Mouse (Mus musculus) heart, embryonic 15.5 days (tissue): ENCODE measurements around the gene Gtf3c1. TPM values are rescaled to one million over a fixed set of nuclear protein-coding genes. Genes with fewer than 3 reads are reported as not detected.
"Not testable (repeated sequence)": the region's sequence is repeated elsewhere in the genome, so short reads cannot be mapped to it uniquely, and the experiment has no call there.

Experiments
- ATAC-seq: fragments of 200-750 bp; cut with Nextera tagmentation; replicated peaks from 2 replicates; pipeline ENCODE4 v1.8.0; 2017; ENCODE audit warnings: low read depth, moderate TSS enrichment; ENCODE audit not compliant: insufficient number of reproducible peaks, insufficient read depth, low FRiP score
- H3K27ac ChIP-seq: fragments of 300-500 bp; sonication (generic); 2 replicates; pipeline ENCODE4 v1.5.1; 2015; ENCODE audit warnings: mild to moderate bottlenecking, inconsistent platforms
- H3K27me3 ChIP-seq: fragments of 300-500 bp; sonication (generic); 2 replicates; pipeline ENCODE4 v1.6.1; 2015; ENCODE audit warnings: inconsistent platforms
- H3K36me3 ChIP-seq: fragments of 300-500 bp; sonication (generic); 2 replicates; pipeline ENCODE4 v1.6.1; 2015; ENCODE audit warnings: mild to moderate bottlenecking, inconsistent platforms
- H3K4me1 ChIP-seq: fragments of 300-500 bp; sonication (generic); replicated peaks from 2 replicates; pipeline ENCODE4 v1.6.1; 2015; ENCODE audit warnings: inconsistent platforms
- H3K4me2 ChIP-seq: fragments of 300-500 bp; sonication (generic); 2 replicates; pipeline ENCODE4 v1.6.1; 2015; ENCODE audit warnings: inconsistent platforms, mild to moderate bottlenecking, moderate library complexity
- H3K4me3 ChIP-seq: fragments of 300-500 bp; sonication (generic); 2 replicates; pipeline ENCODE4 v1.5.1; 2015; ENCODE audit warnings: mild to moderate bottlenecking, inconsistent platforms
- H3K9ac ChIP-seq: fragments of 300-500 bp; sonication (generic); 2 replicates; pipeline ENCODE4 v1.6.1; 2015; ENCODE audit warnings: mild to moderate bottlenecking, inconsistent platforms
- H3K9me3 ChIP-seq: fragments of 300-500 bp; sonication (generic); replicated peaks from 2 replicates; pipeline ENCODE4 v1.6.1; 2016; ENCODE audit warnings: inconsistent platforms
- WGBS: fragments of 180-500 bp; shearing (Covaris S2); methylation state at CpG from one replicate; pipeline ENCODE4 v1.1.7; 2015; ENCODE audit warnings: mixed read lengths; 5-methylcytosine and 5-hydroxymethylcytosine counted together
- polyA plus RNA-seq: library from polyadenylated mRNA; unstranded; fragments of >200 nt; fragmentation: Nextera tagmentation; extraction: Ambion mirVana; gene quantifications from 2 replicates; pipeline ENCODE4 v1.2.1, GENCODE M21; 2015

The Gtf3c1 gene
- polyA plus RNA-seq, 1 experiment from 2014 or later = 23.9 TPM

DNA sequence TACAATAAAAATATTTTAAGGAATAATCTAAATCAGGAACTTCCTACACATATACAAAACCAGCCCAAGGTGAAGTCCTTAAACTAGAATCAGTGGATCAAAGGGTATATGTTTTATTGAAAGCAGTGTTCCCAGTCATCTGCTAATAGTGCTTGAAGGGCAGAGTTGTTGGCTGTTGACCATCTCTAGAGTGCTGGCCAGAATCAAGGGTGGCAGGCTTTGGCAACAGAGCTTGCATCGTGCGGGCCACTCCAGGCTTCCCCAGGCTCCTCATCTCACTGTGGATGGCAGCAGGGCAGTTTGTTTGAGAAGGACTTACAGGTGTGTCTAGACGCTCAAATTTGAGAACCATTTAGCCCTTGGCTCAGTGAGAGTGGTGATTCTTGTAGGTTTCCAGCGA is 26.2 kb upstream of the Gtf3c1 start:
- WGBS = 91% methylated on average over 4 of the region's 4 CpGs
- Histone ChIP-seq H3K9ac (no peak overlapping the region), H3K4me1 (peaks cover 11% of the 10 kb centered on the region), H3K36me3 (no peaks in the 10 kb centered on the region), H3K4me2 (no peak overlapping the region), H3K27ac (no peak overlapping the region), H3K9me3 (no peaks in the 10 kb centered on the region), H3K4me3 (no peak overlapping the region), H3K27me3 (no peaks in the 10 kb centered on the region)
- ATAC-seq = no peak

- Histone ChIP-seq H3K27me3 (no peaks in the 10 kb centered on the region), H3K9ac (no peak overlapping the region), H3K36me3 (no peaks in the 10 kb centered on the region), H3K4me1 (peaks cover 11% of the 10 kb centered on the region), H3K4me2 (no peak overlapping the region), H3K4me3 (no peak overlapping the region), H3K9me3 (no peaks in the 10 kb centered on the region), H3K27ac (no peak overlapping the region)
- ATAC-seq = no peak
These were observed 24.1 kb upstream of the Gtf3c1 start for GRCm38 (mm10) chr7:125731679-125732078.

DNA sequence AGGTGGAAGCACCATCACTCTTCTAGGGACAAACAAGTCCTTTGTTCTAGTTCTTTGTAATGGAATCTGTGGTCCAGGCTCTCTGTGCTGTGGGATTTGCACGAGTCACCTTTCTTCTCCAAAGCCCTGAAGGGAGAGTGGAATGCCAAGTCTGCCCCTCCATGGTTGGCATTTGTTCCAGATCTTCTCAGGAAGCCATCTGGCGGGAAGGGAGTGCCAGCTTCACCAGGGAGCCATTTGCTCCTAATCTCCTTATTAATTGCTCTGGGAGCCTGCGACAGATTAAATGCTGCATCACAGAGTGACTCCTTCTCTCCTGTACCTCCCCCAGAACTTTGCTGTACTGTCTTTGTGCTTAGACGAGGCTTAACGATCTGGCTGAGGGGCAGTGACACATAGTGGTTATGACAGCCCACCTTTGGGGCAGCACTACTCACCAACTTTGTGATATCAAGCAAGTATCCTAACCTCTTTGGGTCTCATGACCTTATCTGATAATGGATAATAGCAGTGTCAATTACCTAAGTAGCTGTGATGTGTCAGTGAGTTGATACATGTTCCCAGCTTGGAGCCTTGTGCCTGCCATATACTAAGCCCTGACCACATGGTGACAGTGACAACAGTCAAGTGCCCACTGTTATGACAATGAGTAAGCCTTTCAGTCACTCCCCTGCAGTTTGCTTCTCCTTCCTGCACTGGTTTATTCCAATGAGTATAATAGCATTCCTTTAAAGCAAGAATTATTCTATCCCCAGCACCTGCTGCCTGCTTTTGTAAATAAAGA is 15.8 kb upstream of the Gtf3c1 start:
- ATAC-seq = no peak
- Histone ChIP-seq H3K36me3 (no peaks in the 10 kb centered on the region), H3K4me2 (no peak overlapping the region), H3K27me3 (no peaks in the 10 kb centered on the region), H3K4me1 (peaks cover 33% of the 10 kb centered on the region), H3K9ac (no peak overlapping the region), H3K4me3 (no peak overlapping the region), H3K9me3 (no peaks in the 10 kb centered on the region), H3K27ac (0 out of 2 replicates have a peak overlapping the region, but pooled peaks have one; percentile 4)
- 45% methylated on average over 5 of the region's 5 CpGs for WGBS

- no peak for ATAC-seq
- no peaks in the 10 kb centered on the region for H3K36me3 ChIP-seq
- H3K4me1 ChIP-seq = peaks cover 43% of the 10 kb centered on the region
- no peak overlapping the region for H3K9ac ChIP-seq
- no peaks in the 10 kb centered on the region for H3K27me3 ChIP-seq
- no peak overlapping the region for H3K4me3 ChIP-seq
- H3K27ac ChIP-seq = no peak overlapping the region
- no peak overlapping the region for H3K4me2 ChIP-seq
- H3K9me3 ChIP-seq = no peaks in the 10 kb centered on the region
These were observed 14.5 kb upstream of the Gtf3c1 start for GRCm38 (mm10) chr7:125722127-125722526.

- no peaks in the 10 kb centered on the region for H3K9me3 ChIP-seq
- peaks cover 54% of the 10 kb centered on the region for H3K4me1 ChIP-seq
- no peaks in the 10 kb centered on the region for H3K27me3 ChIP-seq
- H3K9ac ChIP-seq = no peak overlapping the region
- H3K4me2 ChIP-seq = no peak overlapping the region
- H3K36me3 ChIP-seq = no peaks in the 10 kb centered on the region
- peak overlapping the region; percentile 89 for H3K27ac ChIP-seq
- ATAC-seq = no peak
- 63% methylated on average over 4 of the region's 4 CpGs for WGBS
- H3K4me3 ChIP-seq = no peak overlapping the region
These were observed 13.5 kb upstream of the Gtf3c1 start for GRCm38 (mm10) chr7:125721033-125721432.

DNA sequence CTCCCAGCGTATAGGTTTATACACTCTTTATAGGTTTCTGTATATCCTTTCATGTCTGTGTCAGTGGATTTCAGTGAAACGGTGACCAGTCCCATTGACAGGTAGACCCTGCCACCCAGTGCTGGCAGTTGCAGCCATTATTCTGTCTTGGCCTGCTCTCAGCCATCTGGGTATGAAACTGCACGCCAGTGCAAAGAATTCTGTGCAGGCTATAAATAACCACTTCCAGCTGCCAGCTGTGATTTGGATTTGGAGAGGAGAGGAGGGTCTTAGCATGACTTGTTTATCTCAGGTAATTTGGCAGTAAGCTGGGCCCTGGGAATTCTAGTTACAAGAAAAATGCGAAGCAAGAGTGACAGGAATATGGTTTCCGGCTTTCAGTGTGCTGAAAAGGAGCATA is 12.8 kb upstream of the Gtf3c1 start:
- peaks cover 59% of the 10 kb centered on the region for H3K4me1 ChIP-seq

GRCm38 (mm10) chr7:125717612-125718011 is 10.0 kb upstream of the Gtf3c1 start:
- no peaks in the 10 kb centered on the region for H3K36me3 ChIP-seq
- ATAC-seq = no peak
- H3K4me3 ChIP-seq = no peak overlapping the region
- H3K4me1 ChIP-seq = peaks cover 68% of the 10 kb centered on the region
- no peak overlapping the region for H3K4me2 ChIP-seq
- no peak overlapping the region for H3K9ac ChIP-seq
- peak overlapping the region; percentile 76 for H3K27ac ChIP-seq
- H3K27me3 ChIP-seq = no peaks in the 10 kb centered on the region
- H3K9me3 ChIP-seq = no peaks in the 10 kb centered on the region

More for the DNA sequence above, 12.8 kb upstream of the Gtf3c1 start:
- Histone ChIP-seq H3K4me2 (0 out of 2 replicates have a peak overlapping the region, but pooled peaks have one; percentile 14), H3K4me3 (no peak overlapping the region), H3K27ac (peak overlapping the region; percentile 89), H3K36me3 (no peaks in the 10 kb centered on the region), H3K27me3 (no peaks in the 10 kb centered on the region), H3K9ac (no peak overlapping the region), H3K9me3 (no peaks in the 10 kb centered on the region)
- peak; percentile 69 for ATAC-seq
- 27% methylated on average over 5 of the region's 5 CpGs for WGBS

DNA sequence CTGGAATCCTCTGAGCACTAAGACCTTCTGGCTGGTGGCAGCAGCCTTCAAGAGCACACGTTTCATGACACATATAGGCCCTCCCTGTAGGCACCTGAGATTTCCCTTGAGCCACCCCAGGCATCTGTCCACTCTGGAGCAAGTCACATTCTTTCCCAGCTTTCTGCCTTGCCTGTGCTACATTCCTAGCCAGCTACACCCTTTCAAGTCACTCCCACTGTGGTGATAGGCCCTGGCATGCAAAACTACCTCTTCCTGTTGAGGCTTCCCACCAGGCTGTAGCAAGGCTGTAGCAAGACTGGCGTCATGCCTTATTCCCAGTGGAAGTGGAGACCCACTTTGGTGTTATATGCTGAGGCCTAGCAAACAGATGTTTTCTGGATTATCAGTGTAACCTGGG is 9.1 kb upstream of the Gtf3c1 start:
- Histone ChIP-seq H3K9me3 (no peaks in the 10 kb centered on the region), H3K4me3 (no peak overlapping the region), H3K4me1 (peaks cover 68% of the 10 kb centered on the region), H3K9ac (no peak overlapping the region), H3K4me2 (no peak overlapping the region), H3K36me3 (no peaks in the 10 kb centered on the region), H3K27ac (peak overlapping the region; percentile 76), H3K27me3 (no peaks in the 10 kb centered on the region)
- ATAC-seq = peak; percentile 52
- 12% methylated on average over 2 of the region's 2 CpGs for WGBS

GRCm38 (mm10) chr7:125714803-125715202 is 7.2 kb upstream of the Gtf3c1 start:
- ATAC-seq = no peak
- Histone ChIP-seq H3K9ac (no peak overlapping the region), H3K27me3 (no peaks in the 10 kb centered on the region), H3K9me3 (no peaks in the 10 kb centered on the region), H3K27ac (peak overlapping the region; percentile 57), H3K4me1 (peaks cover 54% of the 10 kb centered on the region), H3K4me3 (no peak overlapping the region), H3K36me3 (no peaks in the 10 kb centered on the region; the same call in 1 of the 2 replicates), H3K4me2 (no peak overlapping the region)
- WGBS = 68% methylated on average over 3 of the region's 3 CpGs

- H3K4me2 ChIP-seq, H3K9me3 ChIP-seq, H3K9ac ChIP-seq, H3K4me3 ChIP-seq, ATAC-seq, H3K27me3 ChIP-seq, H3K27ac ChIP-seq, H3K36me3 ChIP-seq: not testable (repeated sequence)
- H3K4me1 ChIP-seq = peaks cover 49% of the 10 kb centered on the region
- 79% methylated on average over 7 of the region's 7 CpGs for WGBS
These were observed 6.0 kb upstream of the Gtf3c1 start for GRCm38 (mm10) chr7:125713542-125714055.

GRCm38 (mm10) chr7:125708100-125708499 is 520 bp upstream of the Gtf3c1 start:
- H3K27me3 ChIP-seq = no peaks in the 10 kb centered on the region
- H3K4me3 ChIP-seq = peak overlapping the region; percentile 71
- H3K36me3 ChIP-seq = peaks cover 12% of the 10 kb centered on the region
- peak overlapping the region; percentile 69 for H3K9ac ChIP-seq
- H3K4me1 ChIP-seq = peaks cover 37% of the 10 kb centered on the region
- 1% methylated on average over 15 of the region's 15 CpGs for WGBS
- H3K9me3 ChIP-seq = no peaks in the 10 kb centered on the region
- H3K4me2 ChIP-seq = peak overlapping the region; percentile 66
- peak overlapping the region; percentile 92 for H3K27ac ChIP-seq
- ATAC-seq = no peak

DNA sequence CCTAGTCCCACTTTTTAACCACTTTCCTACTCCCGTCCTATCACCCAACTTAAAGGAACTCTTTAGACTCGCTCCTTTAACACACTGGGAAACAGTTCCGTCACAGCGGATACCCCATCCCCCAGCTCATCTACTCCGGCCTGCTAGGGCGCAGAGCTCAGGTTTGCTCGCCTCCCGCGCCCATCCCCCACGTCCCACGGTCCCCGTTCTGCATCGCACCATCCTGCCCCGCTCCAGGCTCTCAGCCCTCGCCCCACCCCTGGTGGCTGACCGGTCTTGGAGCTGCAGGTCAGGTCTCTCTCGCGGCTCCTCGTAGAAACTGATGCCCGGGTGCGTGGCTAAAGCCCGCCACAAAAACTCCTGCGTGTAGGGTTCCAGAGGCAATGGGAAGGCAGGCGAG is 394 bp downstream of the Gtf3c1 start:
- ATAC-seq = peak; percentile 80
- peaks cover 21% of the 10 kb centered on the region for H3K36me3 ChIP-seq
- peak overlapping the region; percentile 76 for H3K9ac ChIP-seq
- peak overlapping the region; percentile 66 for H3K4me2 ChIP-seq
- H3K9me3 ChIP-seq = no peaks in the 10 kb centered on the region
- H3K27me3 ChIP-seq = no peaks in the 10 kb centered on the region
- H3K4me1 ChIP-seq = peaks cover 35% of the 10 kb centered on the region
- peak overlapping the region; percentile 71 for H3K4me3 ChIP-seq
- H3K27ac ChIP-seq = peak overlapping the region; percentile 92
- under 1% methylated on average over 24 of the region's 24 CpGs for WGBS
